ENCODE assay signal across 31 mouse cellular contexts in genomic region chr4:59062526-59062925, GRCm38 (mm10). TPM values are rescaled to one million over a fixed set of nuclear protein-coding genes. Genes with fewer than 3 reads are reported as not detected.
DNase-seq lines count a peak whose midpoint lies in the region; ATAC-seq and TF ChIP-seq lines count a peak whose summit lies in the region.
"Had no signal": no experiment of that assay in that cellular context is flagged by ENCODE, and none has a peak within 500 bp of the region (broad histone marks: within the 10 kb centered on the region; RNA-seq: fewer than 3 reads in every experiment).

No protein-coding gene starts in this region.

- no peak for ATAC-seq in midbrain, embryonic 15.5 days (replicated peaks)
- ATAC-seq in cerebellum, adult (ENCODE audit: insufficient number of reproducible peaks, low FRiP score, low TSS enrichment), result no peak
- ATAC-seq: activated CD4-positive, CD25-positive, alpha-beta regulatory T cell, adult 4 months; CD4-positive, CD25-positive, alpha-beta regulatory T cell, adult 4 months; forebrain, embryonic 15.5 days; intestine, postnatal 0 days had no signal

- no peak overlapping the region for H3K9ac ChIP-seq in midbrain, embryonic 15.5 days
- no peak overlapping the region for H3K9ac ChIP-seq in ES-E14 (ENCODE audit: insufficient read depth, low read depth, low read length, poor library complexity, severe bottlenecking)
- H3K9ac ChIP-seq: embryonic facial prominence, embryonic 13.5 days; forebrain, embryonic 12.5 days; forebrain, embryonic 15.5 days; heart, embryonic 13.5 days; hindbrain, embryonic 12.5 days; hindbrain, embryonic 15.5 days had no signal

- H3K36me3 ChIP-seq in midbrain, embryonic 10.5 days, result no peaks in the 10 kb centered on the region
- H3K36me3 ChIP-seq in midbrain, embryonic 15.5 days (replicated peaks), result no peaks in the 10 kb centered on the region
- no peaks in the 10 kb centered on the region for H3K36me3 ChIP-seq in ES-E14 (ENCODE audit: control insufficient read depth, insufficient read depth, low read length, poor library complexity, severe bottlenecking)
- H3K36me3 ChIP-seq: embryonic facial prominence, embryonic 10.5 days; embryonic facial prominence, embryonic 13.5 days; forebrain, embryonic 12.5 days; forebrain, embryonic 15.5 days; heart, embryonic 10.5 days; heart, embryonic 13.5 days; hindbrain, embryonic 12.5 days; hindbrain, embryonic 15.5 days had no signal

- no peak overlapping the region for H3K27ac ChIP-seq in midbrain, embryonic 10.5 days (replicated peaks)
- no peak overlapping the region for H3K27ac ChIP-seq in midbrain, embryonic 15.5 days
- H3K27ac ChIP-seq in ES-E14 (ENCODE audit: insufficient read depth, low read depth, low read length, poor library complexity, severe bottlenecking), result no peak overlapping the region
- H3K27ac ChIP-seq: embryonic facial prominence, embryonic 10.5 days; embryonic facial prominence, embryonic 13.5 days; forebrain, embryonic 12.5 days; forebrain, embryonic 15.5 days; heart, adult 2 months; heart, embryonic 10.5 days; heart, embryonic 13.5 days; hindbrain, embryonic 12.5 days; hindbrain, embryonic 15.5 days had no signal

- whole genome bisulfite sequencing in midbrain, embryonic 10.5 days, result 74% methylated on average over 12 of the region's 12 CpGs
- WGBS in midbrain, embryonic 15.5 days, result 70% methylated on average over 12 of the region's 12 CpGs

- in situ Hi-C loops in ES-E14 (cut with MboI; ENCODE audit: low sequenced_read_pairs in 2 of 2, unreplicated experiment in 2 of 2), result no loop called here

- peak; percentile 14 for DNase-seq in midbrain, embryonic 10.5 days (ENCODE audit: low spot score)
- DNase-seq in ES-E14 (ENCODE audit: low read depth, low spot score), result peak; percentile 21
- peak; percentile 73 for DNase-seq in ZHBTc4 (ENCODE audit: low read depth, low spot score)
- no peak for DNase-seq in T-cell, adult 2 months (ENCODE audit: low spot score)
- DNase-seq: adrenal gland, adult 8-10 months; adrenal gland, postnatal 25 days; cerebellum, adult 18-20 months; cerebellum, adult 9-10 months; cerebellum, postnatal 14 days; gastrocnemius, postnatal 25 days; heart, adult 2 months; heart, postnatal 14 days had no signal

- no peak overlapping the region for H3K4me2 ChIP-seq in midbrain, embryonic 15.5 days
- H3K4me2 ChIP-seq: embryonic facial prominence, embryonic 13.5 days; forebrain, embryonic 12.5 days; forebrain, embryonic 15.5 days; heart, embryonic 13.5 days; hindbrain, embryonic 12.5 days; hindbrain, embryonic 15.5 days had no signal

- H3K9me3 ChIP-seq in midbrain, embryonic 10.5 days (replicated peaks), result no peaks in the 10 kb centered on the region
- no peaks in the 10 kb centered on the region for H3K9me3 ChIP-seq in midbrain, embryonic 15.5 days
- no peaks in the 10 kb centered on the region for H3K9me3 ChIP-seq in ES-E14 (ENCODE audit: control insufficient read depth, insufficient read depth, low read depth, low read length)
- H3K9me3 ChIP-seq: embryonic facial prominence, embryonic 10.5 days; embryonic facial prominence, embryonic 13.5 days; forebrain, embryonic 12.5 days; forebrain, embryonic 15.5 days; heart, embryonic 10.5 days; heart, embryonic 13.5 days; hindbrain, embryonic 12.5 days; hindbrain, embryonic 15.5 days had no signal

- no peaks in the 10 kb centered on the region for H3K27me3 ChIP-seq in midbrain, embryonic 10.5 days (ENCODE audit: low read depth, poor library complexity, severe bottlenecking)
- H3K27me3 ChIP-seq in midbrain, embryonic 15.5 days (replicated peaks), result no peaks in the 10 kb centered on the region
- H3K27me3 ChIP-seq: embryonic facial prominence, embryonic 13.5 days; forebrain, embryonic 12.5 days; forebrain, embryonic 15.5 days; heart, embryonic 13.5 days; hindbrain, embryonic 12.5 days; hindbrain, embryonic 15.5 days had no signal

- H3K4me3 ChIP-seq in midbrain, embryonic 10.5 days, result no peak overlapping the region
- H3K4me3 ChIP-seq in midbrain, embryonic 15.5 days, result no peak overlapping the region
- no peak overlapping the region for H3K4me3 ChIP-seq in ES-E14 (ENCODE audit: insufficient read depth in 1 of 2, low read depth in 1 of 2, low read length in 2 of 2, poor library complexity in 1 of 2, severe bottlenecking in 1 of 2)
- H3K4me3 ChIP-seq: embryonic facial prominence, embryonic 10.5 days; embryonic facial prominence, embryonic 13.5 days; erythroblast, embryonic 14.5 days; forebrain, embryonic 12.5 days; forebrain, embryonic 15.5 days; heart, adult 2 months; heart, embryonic 10.5 days; heart, embryonic 13.5 days; hindbrain, embryonic 12.5 days; hindbrain, embryonic 15.5 days had no signal

- H3K4me1 ChIP-seq in midbrain, embryonic 10.5 days, result no peaks in the 10 kb centered on the region
- H3K4me1 ChIP-seq in midbrain, embryonic 15.5 days, result no peaks in the 10 kb centered on the region
- no peaks in the 10 kb centered on the region for H3K4me1 ChIP-seq in ES-E14 (ENCODE audit: control insufficient read depth in 2 of 2, insufficient read depth in 2 of 2, low read length in 2 of 2, poor library complexity in 1 of 2)
- H3K4me1 ChIP-seq: embryonic facial prominence, embryonic 10.5 days; embryonic facial prominence, embryonic 13.5 days; forebrain, embryonic 12.5 days; forebrain, embryonic 15.5 days; heart, embryonic 10.5 days; heart, embryonic 13.5 days; hindbrain, embryonic 12.5 days; hindbrain, embryonic 15.5 days had no signal

TF ChIP-seq in ES-E14, 5 proteins besides CTCF, POLR2A, EP300 and RAD21:
- TF ChIP-seq CHD2 (IDR thresholded peaks at IDR 0.05; ENCODE audit: low read depth, low read length) (no peak), ZNF384 (IDR thresholded peaks at IDR 0.05; ENCODE audit: low read depth, low read length) (no peak), MAFK (IDR thresholded peaks at IDR 0.05; ENCODE audit: insufficient read depth, low read depth, low read length) (no peak), ZC3H11A (IDR thresholded peaks at IDR 0.05; ENCODE audit: borderline replicate concordance, low read depth, low read length) (no peak), HCFC1 (IDR thresholded peaks at IDR 0.05; ENCODE audit: borderline replicate concordance, insufficient read depth, low read length) (no peak)

RNA-seq across cellular contexts. Expression of gene Gng10, which starts 27.6 kb away (rescaled TPM):
- polyA plus RNA-seq in midbrain, embryonic 10.5 days (2016; fragmentation: Nextera tagmentation; extraction: Ambion mirVana), result 60.9 and 67.7 TPM in 2 replicates
- 172 and 183 TPM in 2 replicates for polyA plus RNA-seq in midbrain, embryonic 15.5 days (2015; fragmentation: Nextera tagmentation; extraction: Ambion mirVana)
- total RNA-seq in ES-E14 (2012; rRNA removed), result 12.6 and 25.3 TPM in 2 replicates

RNA-seq across cellular contexts. Expression of gene Gm20503, which starts 59.5 kb away (rescaled TPM):
- 7.6 and 10.9 TPM in 2 replicates for polyA plus RNA-seq in midbrain, embryonic 10.5 days (2016; fragmentation: Nextera tagmentation; extraction: Ambion mirVana)
- polyA plus RNA-seq in midbrain, embryonic 15.5 days (2015; fragmentation: Nextera tagmentation; extraction: Ambion mirVana), result 9.1 and 9.4 TPM in 2 replicates
- total RNA-seq in ES-E14 (2012; rRNA removed), result not detected in 2 replicates
- total RNA-seq: hematopoietic stem cell, adult 5-6 weeks; MEL had no signal
- polyA plus RNA-seq: activated CD4-positive, CD25-positive, alpha-beta regulatory T cell, adult 4 months; brain, embryonic 14.5 days; C2C12; CD4-positive, CD25-positive, alpha-beta regulatory T cell, adult 4 months; erythroblast, embryonic 14.5 days; gonadal fat pad, adult 2 months; heart, adult 2 months had no signal
